ENCODE assay signal across 8 mouse cellular contexts in genomic region chr19:10949112-10949511, GRCm38 (mm10). TPM values are rescaled to one million over a fixed set of nuclear protein-coding genes. Genes with fewer than 3 reads are reported as not detected.
A peak's percentile ranks its signal among the peaks of the same experiment; 100 is the strongest.
DNase-seq lines count a peak whose midpoint lies in the region; ATAC-seq lines count a peak whose summit lies in the region.

TSS of gene Ccdc86 (minus strand) at chr19:10949266.

- H3K4me1 ChIP-seq in heart, embryonic 14.5 days (ENCODE audit: control insufficient read depth in 2 of 2, insufficient read depth in 2 of 2, low read length in 2 of 2), result peaks cover 23 to 40% of the 10 kb centered on the region in 2 experiments
- peaks cover 39% of the 10 kb centered on the region for H3K4me1 ChIP-seq in liver, embryonic 13.5 days (replicated peaks)
- peaks cover 39% of the 10 kb centered on the region for H3K4me1 ChIP-seq in stomach, embryonic 16.5 days (ENCODE audit: control insufficient read depth, insufficient read depth, low read length)

- WGBS in heart, embryonic 14.5 days, result under 1% methylated on average over 30 of the region's 30 CpGs
- under 1% methylated on average over 30 of the region's 30 CpGs for WGBS in liver, embryonic 13.5 days (ENCODE audit: insufficient replicate concordance)
- WGBS in stomach, embryonic 16.5 days, result under 1% methylated on average over 30 of the region's 30 CpGs

- H3K4me3 ChIP-seq in heart, embryonic 14.5 days (ENCODE audit: control insufficient read depth in 1 of 2, insufficient read depth in 1 of 2, low read depth in 1 of 2, low read length in 2 of 2), result peak within 1 kb of the TSS; percentile 73 to 84
- peak within 1 kb of the TSS; percentile 88 for H3K4me3 ChIP-seq in liver, embryonic 13.5 days (replicated peaks)
- peak within 1 kb of the TSS; percentile 76 for H3K4me3 ChIP-seq in stomach, embryonic 16.5 days (replicated peaks; ENCODE audit: low read length)

- peaks cover 21% of the 10 kb centered on the region for H3K36me3 ChIP-seq in heart, embryonic 14.5 days (ENCODE audit: control insufficient read depth, insufficient read depth, low read length)
- peaks cover 25% of the 10 kb centered on the region for H3K36me3 ChIP-seq in liver, embryonic 13.5 days
- H3K36me3 ChIP-seq in stomach, embryonic 16.5 days (ENCODE audit: control insufficient read depth, insufficient read depth, low read length), result peaks cover 7% of the 10 kb centered on the region

- peak; percentile 95 for DNase-seq in c-Kit-negative CD71-positive TER-119-positive erythroid progenitor cells, embryonic 14.5 days (ENCODE audit: low read depth, low spot score)
- peak; percentile 96 for DNase-seq in fibroblast of lung, adult 2 months (ENCODE audit: low read depth)
- peak; percentile 97 for DNase-seq in kidney, postnatal 14 days
- DNase-seq in liver, embryonic 13.5 days, result peak; percentile 96
- DNase-seq in neural tube, embryonic 10.5 days (ENCODE audit: extremely low spot score, low spot score), result peak; percentile 96

- peak within 1 kb of the TSS; percentile 99 for H3K4me2 ChIP-seq in heart, embryonic 14.5 days (ENCODE audit: low read length)
- H3K4me2 ChIP-seq in liver, embryonic 13.5 days, result peak within 1 kb of the TSS; percentile 91
- peak within 1 kb of the TSS; percentile 98 for H3K4me2 ChIP-seq in stomach, embryonic 16.5 days (ENCODE audit: low read depth, low read length)

- peak; percentile 97 for ATAC-seq in CD4-positive, CD25-positive, alpha-beta regulatory T cell, adult 4 months
- ATAC-seq in heart, embryonic 14.5 days (ENCODE audit: insufficient number of reproducible peaks, insufficient read depth, low FRiP score, low read depth), result peak; percentile 93
- ATAC-seq in liver, embryonic 13.5 days (ENCODE audit: low read depth), result peak; percentile 95
- peak; percentile 94 for ATAC-seq in stomach, embryonic 16.5 days (ENCODE audit: insufficient read depth, low FRiP score)

- H3K9me3 ChIP-seq in heart, embryonic 14.5 days (ENCODE audit: control insufficient read depth, low read length), result no peaks in the 10 kb centered on the region
- no peaks in the 10 kb centered on the region for H3K9me3 ChIP-seq in liver, embryonic 13.5 days (replicated peaks)
- no peaks in the 10 kb centered on the region for H3K9me3 ChIP-seq in stomach, embryonic 16.5 days (replicated peaks; ENCODE audit: control insufficient read depth, low read length)

- no peaks in the 10 kb centered on the region for H3K27me3 ChIP-seq in heart, embryonic 14.5 days (ENCODE audit: control insufficient read depth, insufficient read depth, low read length)
- H3K27me3 ChIP-seq in liver, embryonic 13.5 days, result peaks cover 13% of the 10 kb centered on the region; the same call in 1 of the 2 replicates
- no peaks in the 10 kb centered on the region for H3K27me3 ChIP-seq in stomach, embryonic 16.5 days (ENCODE audit: control insufficient read depth, insufficient read depth, low read length)

- peak within 1 kb of the TSS; percentile 14 to 39; a peak in 2 of 4 replicates for H3K27ac ChIP-seq in heart, embryonic 14.5 days (replicated peaks in 1 of 2; ENCODE audit: control insufficient read depth in 1 of 2, insufficient read depth in 1 of 2, low read depth in 2 of 2, low read length in 2 of 2)
- H3K27ac ChIP-seq in liver, embryonic 13.5 days, result peak within 1 kb of the TSS; percentile 58
- H3K27ac ChIP-seq in stomach, embryonic 16.5 days (ENCODE audit: low read length), result peak within 1 kb of the TSS; percentile 12; the same call in 1 of the 2 replicates

- H3K9ac ChIP-seq in heart, embryonic 14.5 days (ENCODE audit: low read length), result peak within 1 kb of the TSS; percentile 86
- H3K9ac ChIP-seq in liver, embryonic 13.5 days, result peak within 1 kb of the TSS; percentile 89
- peak within 1 kb of the TSS; percentile 86 for H3K9ac ChIP-seq in stomach, embryonic 16.5 days (ENCODE audit: low read length)

RNA-seq across cellular contexts. Expression of gene Ccdc86, which starts in this region (rescaled TPM):
- 10 to 100 TPM in 1 of 2 experiments, 1 to 10 TPM in 1; 8.8 to 11.7 TPM for polyA plus RNA-seq in CD4-positive, CD25-positive, alpha-beta regulatory T cell, adult 4 months (2017; shearing (Covaris generic))
- polyA plus RNA-seq in heart, embryonic 14.5 days (2014; fragmentation: Nextera tagmentation; extraction: Ambion mirVana), result 12.9 and 14.7 TPM in 2 replicates
- 23.4 and 25.3 TPM in 2 replicates for polyA plus RNA-seq in liver, embryonic 13.5 days (2015; fragmentation: Nextera tagmentation; extraction: Ambion mirVana)
- polyA plus RNA-seq in stomach, embryonic 16.5 days (2015; fragmentation: Nextera tagmentation; extraction: Ambion mirVana), result 23.8 and 27.5 TPM in 2 replicates

Comparison
In these comparisons a context has a peak if more than half of its experiments do, and no peak if none do; other contexts are left out.
1. Peak in every context shown above with its lines: DNase-seq, ATAC-seq, H3K4me3 ChIP-seq and H3K27ac ChIP-seq.